Mouse (Mus musculus) stomach, embryonic 14.5 days (tissue): Measurements from ENCODE around the gene Hbb-bh2. TPM values are rescaled to one million over a fixed set of nuclear protein-coding genes. Genes with fewer than 3 reads are reported as not detected.
"Not testable (repeated sequence)": the region's sequence is repeated elsewhere in the genome, so short reads cannot be mapped to it uniquely, and the experiment has no call there.

Experiments
- ATAC-seq: fragments of 200-750 bp; cut with Nextera tagmentation; 2 replicates; pipeline ENCODE4 v1.8.0; 2017; ENCODE audit warnings: low read depth, moderate TSS enrichment; ENCODE audit not compliant: insufficient number of reproducible peaks, insufficient read depth, low FRiP score
- H3K27ac ChIP-seq: fragments of 300-500 bp; sonication (generic); 2 replicates; pipeline ENCODE4 v1.5.1; 2014; ENCODE audit warnings: mild to moderate bottlenecking, low read length, moderate library complexity, mixed read lengths
- H3K27me3 ChIP-seq: fragments of 300-500 bp; sonication (generic); 2 replicates; pipeline ENCODE4 v1.6.1; 2014; ENCODE audit warnings: low read length, control low read depth, mixed read lengths; ENCODE audit not compliant: control insufficient read depth, insufficient read depth
- H3K36me3 ChIP-seq: fragments of 300-500 bp; sonication (generic); 2 replicates; pipeline ENCODE4 v1.6.1; 2014; ENCODE audit warnings: mild to moderate bottlenecking, control low read depth, low read length, moderate library complexity, mixed read lengths; ENCODE audit not compliant: control insufficient read depth, insufficient read depth
- H3K4me1 ChIP-seq: fragments of 300-500 bp; sonication (generic); 2 replicates; pipeline ENCODE4 v1.6.1; 2014; ENCODE audit warnings: low read length, control low read depth, mixed read lengths; ENCODE audit not compliant: control insufficient read depth, insufficient read depth
- H3K4me2 ChIP-seq: fragments of 300-500 bp; sonication (generic); replicated peaks from 2 replicates; pipeline ENCODE4 v1.6.1; 2014; ENCODE audit warnings: low read depth, low read length, control low read depth
- H3K4me3 ChIP-seq: fragments of 300-500 bp; sonication (generic); 2 replicates; pipeline ENCODE4 v1.5.1; 2014; ENCODE audit warnings: low read depth, low read length, control low read depth
- H3K9ac ChIP-seq: fragments of 300-500 bp; sonication (generic); replicated peaks from 2 replicates; pipeline ENCODE4 v1.6.1; 2014; ENCODE audit warnings: low read depth, mild to moderate bottlenecking, control low read depth, low read length, moderate library complexity, mixed read lengths
- H3K9me3 ChIP-seq: fragments of 300-500 bp; sonication (generic); 2 replicates; pipeline ENCODE4 v1.6.1; 2016; ENCODE audit warnings: low read depth, low read length, control low read depth; ENCODE audit not compliant: control insufficient read depth
- WGBS: fragments of 180-500 bp; shearing (Covaris S2); extraction: QIAGEN DNeasy Blood & Tissue Kit; methylation state at CpG from one replicate; pipeline ENCODE4 v1.1.7; 2014; 5-methylcytosine and 5-hydroxymethylcytosine counted together
- polyA plus RNA-seq: library from polyadenylated mRNA; unstranded; fragments of >200 nt; fragmentation: Nextera tagmentation; extraction: Ambion mirVana; gene quantifications from 2 replicates; pipeline ENCODE4 v1.2.1, GENCODE M21; 2014

Gene Hbb-bh2
- polyA plus RNA-seq, 1 experiment from 2014 or later = not detected

DNA sequence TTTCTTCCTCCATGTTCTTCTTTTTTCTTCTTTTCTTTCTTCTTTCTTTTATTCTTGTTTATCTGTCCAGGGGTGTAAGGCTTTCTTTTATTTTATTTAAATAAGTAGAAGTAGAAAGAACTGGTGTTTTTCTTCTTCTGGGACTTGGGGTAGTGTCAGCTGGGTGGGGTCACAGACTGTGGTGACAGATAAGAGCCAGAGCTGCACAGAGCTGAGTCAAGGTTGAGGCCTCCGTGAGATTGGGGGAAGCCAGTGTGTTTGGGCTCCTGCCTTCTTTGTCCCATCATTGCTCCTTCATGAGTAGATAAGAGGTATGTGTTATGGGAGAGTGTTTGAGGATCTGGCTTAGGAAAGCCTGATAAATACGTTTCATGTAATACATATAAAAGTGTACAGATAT is 18.8 kb upstream of the Hbb-bh2 start:
- H3K9me3 ChIP-seq = no peaks in the 10 kb centered on the region

DNA sequence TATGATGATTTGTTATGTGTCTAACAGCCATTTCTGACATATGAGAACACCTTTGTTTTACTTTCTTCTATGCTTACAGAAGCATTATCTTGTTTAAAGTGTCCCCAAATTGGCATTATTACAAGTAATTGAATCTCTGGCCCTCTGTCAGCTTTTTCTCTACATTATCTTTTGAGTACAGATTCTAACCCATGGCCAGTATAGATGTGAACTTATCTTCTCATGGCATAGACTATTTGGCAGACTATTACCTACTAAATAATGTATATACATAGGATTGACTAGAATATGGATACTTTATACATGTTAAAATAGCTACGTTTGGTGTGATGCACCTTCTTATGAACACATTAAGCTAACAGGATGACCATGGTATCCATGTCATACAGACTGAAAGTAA is 14.3 kb upstream of the Hbb-bh2 start:
- Histone ChIP-seq H3K4me1 (no peaks in the 10 kb centered on the region), H3K27me3 (no peaks in the 10 kb centered on the region), H3K36me3 (no peaks in the 10 kb centered on the region), H3K4me2 (no peak overlapping the region), H3K27ac (no peak overlapping the region), H3K9me3 (no peaks in the 10 kb centered on the region), H3K4me3 (no peak overlapping the region), H3K9ac (no peak overlapping the region)
- 63% methylated on average over 1 of the region's 1 CpGs for WGBS
- no peak for ATAC-seq

More for the DNA sequence above, 18.8 kb upstream of the Hbb-bh2 start:
- Histone ChIP-seq H3K4me1 (no peaks in the 10 kb centered on the region), H3K4me2 (no peak overlapping the region), H3K27ac (no peak overlapping the region), H3K36me3 (no peaks in the 10 kb centered on the region), H3K4me3 (no peak overlapping the region), H3K27me3 (no peaks in the 10 kb centered on the region), H3K9ac (no peak overlapping the region)
- peak; percentile 92; the same call in 1 of the 2 replicates for ATAC-seq
- WGBS = 63% methylated on average over 2 of the region's 2 CpGs

DNA sequence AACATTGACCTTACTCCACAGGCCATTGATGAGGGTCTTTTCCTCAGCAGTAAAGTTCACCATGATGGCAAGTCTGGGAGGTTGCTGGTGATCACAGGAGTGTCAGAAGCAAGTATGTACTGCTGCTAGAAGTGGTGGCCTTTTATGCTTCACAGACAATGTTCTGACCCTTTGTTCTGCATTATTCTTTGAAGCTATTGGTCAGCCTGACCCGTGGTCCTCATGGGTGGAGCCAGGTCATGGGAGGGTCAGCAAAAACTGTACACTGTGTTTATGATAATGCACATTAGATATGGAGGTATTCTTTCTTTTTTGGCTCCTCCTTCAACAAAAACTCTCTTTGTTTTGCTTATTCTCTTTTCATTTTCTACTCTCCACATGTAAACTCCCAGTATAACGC is 12.8 kb upstream of the Hbb-bh2 start, which contains the start of gene Hbb-y:
Gene Hbb-y, minus strand, starts transcription at position 127 of the 400 bp plus-strand sequence.
- Histone ChIP-seq H3K27ac (no peak within 1 kb of the TSS), H3K36me3 (no peaks in the 10 kb centered on the region), H3K9ac (no peak within 1 kb of the TSS), H3K4me1 (no peaks in the 10 kb centered on the region), H3K4me2 (no peak within 1 kb of the TSS), H3K9me3 (no peaks in the 10 kb centered on the region), H3K4me3 (no peak within 1 kb of the TSS), H3K27me3 (no peaks in the 10 kb centered on the region)
- WGBS = 73% methylated on average over 2 of the region's 2 CpGs
- ATAC-seq = no peak

DNA sequence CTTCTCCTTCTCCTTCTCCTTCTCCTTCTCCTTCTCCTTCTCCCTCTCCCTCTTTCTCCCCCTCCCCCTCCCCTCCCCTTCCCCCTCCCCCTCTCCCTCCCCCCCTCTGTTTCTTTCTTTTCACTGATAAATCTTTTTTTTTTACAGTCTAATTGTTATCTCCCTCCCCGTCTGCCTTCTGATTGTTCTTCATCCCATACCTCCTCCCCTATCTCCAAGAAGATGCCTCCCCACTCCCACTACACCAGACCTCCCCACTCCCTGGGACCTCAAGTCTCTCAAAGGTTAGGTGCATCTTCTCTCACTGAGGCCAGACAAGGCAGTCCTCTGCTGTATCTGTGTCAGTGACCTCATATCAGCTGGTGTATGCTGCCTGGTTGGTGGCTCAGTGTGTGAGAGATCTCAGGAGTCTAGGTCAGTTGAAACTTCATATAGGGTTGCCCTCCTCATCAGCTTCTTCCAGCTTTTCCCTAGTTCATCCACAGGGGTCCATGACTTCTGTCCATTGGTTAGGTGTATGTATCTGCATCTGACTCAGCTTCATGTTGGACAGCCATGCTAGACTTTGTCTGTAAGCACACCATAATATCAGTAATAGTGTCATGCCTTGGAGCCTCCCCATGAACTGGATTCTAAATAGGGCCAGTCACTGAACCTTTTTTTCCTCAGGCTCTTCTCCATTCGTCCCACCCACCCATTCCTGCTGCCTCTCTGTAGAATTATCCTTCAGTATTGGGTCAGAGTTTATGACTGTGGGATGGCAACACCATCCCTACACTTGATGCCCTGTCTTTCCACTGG is 4.4 kb upstream of the Hbb-bh2 start:
- H3K27me3 ChIP-seq = no peaks in the 10 kb centered on the region
- ATAC-seq = no peak
- no peak overlapping the region for H3K27ac ChIP-seq
- WGBS = 52% methylated on average over 2 of the region's 2 CpGs
- no peaks in the 10 kb centered on the region for H3K36me3 ChIP-seq
- no peak overlapping the region for H3K4me3 ChIP-seq
- no peaks in the 10 kb centered on the region for H3K9me3 ChIP-seq
- no peak overlapping the region for H3K4me2 ChIP-seq
- no peak overlapping the region for H3K9ac ChIP-seq
- no peaks in the 10 kb centered on the region for H3K4me1 ChIP-seq

DNA sequence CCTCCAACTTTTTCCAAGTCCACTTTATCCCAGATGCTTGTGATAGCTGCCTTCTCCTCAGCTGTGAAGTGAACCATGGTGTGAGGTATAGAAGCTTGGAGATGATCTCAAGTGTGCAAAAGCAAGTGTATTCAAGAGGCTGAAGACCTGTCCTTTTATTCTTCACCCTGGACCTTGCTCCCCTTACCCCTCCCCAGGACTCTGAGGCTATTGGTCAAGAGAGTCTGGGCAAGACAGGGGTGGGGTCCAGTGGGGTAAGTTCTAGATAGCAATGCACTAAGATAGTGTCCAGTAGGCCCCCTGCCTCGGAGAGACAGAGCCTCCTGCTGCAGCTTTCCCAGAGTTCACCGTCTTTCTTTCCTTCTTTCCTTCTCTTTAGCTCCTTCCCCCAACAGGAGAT is 2.7 kb upstream of the Hbb-bh2 start, which contains the start of gene Hbb-bh1:
Gene Hbb-bh1, minus strand, starts transcription at position 131 of the 400 bp plus-strand sequence.
- H3K27me3 ChIP-seq = no peaks in the 10 kb centered on the region
- ATAC-seq = no peak
- no peak within 1 kb of the TSS for H3K9ac ChIP-seq
- H3K9me3 ChIP-seq = no peaks in the 10 kb centered on the region
- H3K4me1 ChIP-seq = no peaks in the 10 kb centered on the region
- no peaks in the 10 kb centered on the region for H3K36me3 ChIP-seq
- WGBS = 75% methylated on average over 2 of the region's 2 CpGs
- H3K4me3 ChIP-seq = no peak within 1 kb of the TSS
- H3K4me2 ChIP-seq = no peak within 1 kb of the TSS
- H3K27ac ChIP-seq = no peak within 1 kb of the TSS

DNA sequence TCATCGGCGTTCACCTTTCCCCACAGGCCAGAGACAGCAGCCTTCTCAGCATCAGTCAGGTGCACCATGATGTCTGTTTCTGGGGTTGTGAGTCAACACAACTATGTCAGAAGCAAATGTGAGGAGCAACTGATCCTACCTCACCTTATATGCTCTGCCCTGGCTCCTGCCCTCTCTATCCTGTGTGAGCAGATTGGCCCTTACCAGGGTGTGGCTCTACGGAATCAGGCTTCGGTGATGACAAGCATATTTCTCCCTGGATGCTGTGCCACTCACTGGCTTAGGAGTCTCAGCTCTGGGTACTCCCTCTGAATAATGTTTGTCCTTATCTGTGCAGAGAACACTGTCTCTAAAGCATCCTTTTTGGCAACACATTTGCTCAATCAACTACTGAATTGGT is 12.5 kb downstream of the Hbb-bh2 start, which contains the start of gene Hbb-bs:
Gene Hbb-bs, minus strand, starts transcription at position 289 of the 400 bp plus-strand sequence.
- H3K4me3 ChIP-seq = no peak within 1 kb of the TSS
- H3K27ac ChIP-seq = no peak within 1 kb of the TSS
- no peak within 1 kb of the TSS for H3K4me2 ChIP-seq
- H3K9ac ChIP-seq = no peak within 1 kb of the TSS
- no peaks in the 10 kb centered on the region for H3K4me1 ChIP-seq
- H3K9me3 ChIP-seq = no peaks in the 10 kb centered on the region
- no peaks in the 10 kb centered on the region for H3K36me3 ChIP-seq
- no peaks in the 10 kb centered on the region for H3K27me3 ChIP-seq
- peak; percentile 87; the same call in 1 of the 2 replicates for ATAC-seq
- WGBS = 93% methylated on average over 4 of the region's 4 CpGs

DNA sequence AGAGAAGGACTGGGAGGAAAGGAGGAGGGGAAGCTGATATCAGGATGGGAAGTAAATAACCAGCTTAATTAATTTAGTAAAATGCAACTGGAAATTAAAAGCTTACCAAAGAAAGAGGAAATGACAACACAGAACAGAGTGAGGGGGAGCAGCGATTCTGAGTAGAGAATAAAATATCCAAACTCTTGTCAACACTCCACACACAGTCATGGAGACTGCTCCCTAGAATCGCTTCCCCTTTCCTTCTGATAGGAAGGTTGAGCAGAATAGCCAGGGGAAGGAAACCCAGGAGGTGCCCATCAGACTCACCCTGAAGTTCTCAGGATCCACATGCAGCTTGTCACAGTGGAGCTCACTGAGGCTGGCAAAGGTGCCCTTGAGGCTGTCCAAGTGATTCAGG is 13.2 kb downstream of the Hbb-bh2 start:
- H3K4me2 ChIP-seq, H3K27ac ChIP-seq, H3K27me3 ChIP-seq, H3K4me1 ChIP-seq, H3K9ac ChIP-seq, ATAC-seq, H3K4me3 ChIP-seq, H3K9me3 ChIP-seq, H3K36me3 ChIP-seq: not testable (repeated sequence)
- WGBS = no CpG with 5 or more reads among the region's 2 CpGs

DNA sequence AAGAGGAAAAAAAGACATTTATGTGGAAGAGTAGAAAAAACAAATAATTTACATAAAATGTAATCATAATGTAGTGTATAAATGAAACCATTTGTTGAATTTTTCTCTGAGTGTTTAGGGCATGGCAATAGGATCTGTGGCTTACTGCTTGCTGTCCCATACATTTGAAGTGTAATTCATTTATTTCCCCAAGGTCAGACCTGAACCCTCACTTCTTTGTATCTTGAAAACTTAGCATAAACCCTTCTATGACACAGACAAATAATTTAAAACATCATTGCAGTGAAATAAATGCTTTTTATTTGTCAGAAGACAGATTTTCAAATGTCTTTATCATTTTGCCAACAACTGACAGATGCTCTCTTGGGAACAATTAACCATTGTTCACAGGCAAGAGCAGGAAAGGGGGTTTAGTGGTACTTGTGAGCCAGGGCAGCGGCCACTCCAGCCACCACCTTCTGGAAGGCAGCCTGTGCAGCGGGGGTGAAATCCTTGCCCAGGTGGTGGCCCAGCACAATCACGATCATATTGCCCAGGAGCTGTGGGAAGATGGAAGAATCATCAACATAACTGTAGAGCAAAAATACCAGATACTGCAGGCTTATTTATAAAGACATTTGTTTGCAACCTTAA is 13.9 kb downstream of the Hbb-bh2 start:
- Histone ChIP-seq H3K4me2 (no peak overlapping the region), H3K27me3 (no peaks in the 10 kb centered on the region), H3K4me3 (no peak overlapping the region), H3K27ac (no peak overlapping the region), H3K9ac (no peak overlapping the region), H3K9me3 (no peaks in the 10 kb centered on the region), H3K4me1 (no peaks in the 10 kb centered on the region), H3K36me3 (no peaks in the 10 kb centered on the region)
- 56% methylated on average over 3 of the region's 3 CpGs for WGBS
- ATAC-seq = peak; percentile 39; the same call in 1 of the 2 replicates
